Comparison of ENCODE assay signal across 23 mouse cellular contexts in the genomic region with DNA sequence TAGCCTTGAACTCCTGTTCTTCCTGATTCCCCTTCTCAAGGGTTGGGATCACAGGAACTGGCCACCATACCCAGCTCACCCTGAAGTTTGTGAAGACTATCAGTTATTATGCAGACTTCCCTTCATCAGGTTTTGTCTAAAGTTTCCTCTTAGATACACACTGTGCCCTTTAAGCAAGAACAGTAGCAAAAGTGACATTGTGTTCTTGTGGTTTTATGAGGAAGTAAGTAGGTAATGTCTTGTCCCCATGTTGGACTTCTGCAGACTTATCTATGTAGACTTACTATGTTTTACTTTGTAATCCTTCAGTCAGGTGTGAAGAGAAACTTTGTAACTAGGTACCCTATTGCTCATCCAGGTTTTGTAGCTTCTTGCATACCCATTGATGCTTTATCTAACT. TPM values are rescaled to one million over a fixed set of nuclear protein-coding genes. Genes with fewer than 3 reads are reported as not detected.
A peak's percentile ranks its signal among the peaks of the same experiment; 100 is the strongest.
DNase-seq lines count a peak whose midpoint lies in the region; ATAC-seq lines count a peak whose summit lies in the region.
"Had no signal": no experiment of that assay in that cellular context is flagged by ENCODE, and none has a peak within 500 bp of the region (broad histone marks: within the 10 kb centered on the region; RNA-seq: fewer than 3 reads in every experiment).

No protein-coding gene starts in this region.

- H3K4me1 ChIP-seq in heart, embryonic 12.5 days (replicated peaks): peaks cover 8% of the 10 kb centered on the region
- H3K4me1 ChIP-seq: embryonic facial prominence, embryonic 12.5 days; forebrain, embryonic 12.5 days; hindbrain, embryonic 12.5 days; limb, embryonic 10.5 days; neural tube, embryonic 15.5 days had no signal

- peak; percentile 18 for DNase-seq in lung, postnatal 36 days
- no peak for DNase-seq in lung, adult 18-20 months
- peak; percentile 36 to 43 for DNase-seq in B cell, adult 2 months
- no peak for DNase-seq in left cerebral cortex, adult 11 months (ENCODE audit: low spot score)
- DNase-seq: adrenal gland, postnatal 36 days; cerebellum, adult 11 months; cerebellum, adult 9-11 months; gastrocnemius, postnatal 25 days; heart, adult 2 months; kidney, adult 18-20 months; lung, postnatal 10 days; right cerebral cortex, postnatal 25 days had no signal

- no peaks in the 10 kb centered on the region for H3K27me3 ChIP-seq in heart, embryonic 12.5 days (replicated peaks)
- H3K27me3 ChIP-seq: embryonic facial prominence, embryonic 12.5 days; forebrain, embryonic 12.5 days; hindbrain, embryonic 12.5 days; neural tube, embryonic 15.5 days had no signal

- H3K4me3 ChIP-seq in heart, embryonic 12.5 days: no peak overlapping the region
- H3K4me3 ChIP-seq: embryonic facial prominence, embryonic 12.5 days; forebrain, embryonic 12.5 days; heart, adult 2 months; hindbrain, embryonic 12.5 days; limb, embryonic 10.5 days; neural tube, embryonic 15.5 days had no signal

- H3K9me3 ChIP-seq in heart, embryonic 12.5 days (replicated peaks): peaks cover 16% of the 10 kb centered on the region
- H3K9me3 ChIP-seq: embryonic facial prominence, embryonic 12.5 days; forebrain, embryonic 12.5 days; limb, embryonic 10.5 days; neural tube, embryonic 15.5 days had no signal

- no peak overlapping the region for H3K27ac ChIP-seq in heart, embryonic 12.5 days (ENCODE audit: poor library complexity, severe bottlenecking)
- H3K27ac ChIP-seq: embryonic facial prominence, embryonic 12.5 days; forebrain, embryonic 12.5 days; heart, adult 2 months; hindbrain, embryonic 12.5 days; kidney, postnatal 0 days; limb, embryonic 10.5 days; neural tube, embryonic 15.5 days; stomach, postnatal 0 days had no signal

- H3K36me3 ChIP-seq in heart, embryonic 12.5 days: no peaks in the 10 kb centered on the region
- H3K36me3 ChIP-seq: embryonic facial prominence, embryonic 12.5 days; forebrain, embryonic 12.5 days; hindbrain, embryonic 12.5 days; limb, embryonic 10.5 days; neural tube, embryonic 15.5 days had no signal

- peak; percentile 52 for ATAC-seq in granulocyte monocyte progenitor cell, adult 5-6 weeks (replicated peaks; ENCODE audit: poor library complexity, severe bottlenecking)
- peak; percentile 76 for ATAC-seq in neutrophil, adult 5-6 weeks (ENCODE audit: extremely low read depth, insufficient number of reproducible peaks, low FRiP score, poor library complexity, severe bottlenecking)
- ATAC-seq in heart, embryonic 12.5 days (ENCODE audit: insufficient number of reproducible peaks, low FRiP score): no peak
- ATAC-seq: midbrain, embryonic 16.5 days had no signal

- H3K4me2 ChIP-seq in heart, embryonic 12.5 days: no peak overlapping the region
- H3K4me2 ChIP-seq: embryonic facial prominence, embryonic 12.5 days; forebrain, embryonic 12.5 days; hindbrain, embryonic 12.5 days; neural tube, embryonic 15.5 days had no signal

- H3K9ac ChIP-seq in heart, embryonic 12.5 days: no peak overlapping the region
- H3K9ac ChIP-seq: embryonic facial prominence, embryonic 12.5 days; forebrain, embryonic 12.5 days; hindbrain, embryonic 12.5 days; neural tube, embryonic 15.5 days had no signal

RNA-seq across cellular contexts. Expression of gene Btg1, which starts 51.5 kb away (rescaled TPM):
- 19.0 and 20.0 TPM in 2 replicates for total RNA-seq in granulocyte monocyte progenitor cell, adult 5-6 weeks (2014; fragmentation: Nextera tagmentation)
- total RNA-seq in granulocyte monocyte progenitor cell, adult 5-6 weeks (2017): 31.1 and 32.4 TPM in 2 replicates
- total RNA-seq in neutrophil, adult 5-6 weeks (2017): 996 and 1,066 TPM in 2 replicates
- 46.9 and 51.6 TPM in 2 replicates for polyA plus RNA-seq in heart, embryonic 12.5 days (2016; fragmentation: Nextera tagmentation; extraction: Ambion mirVana)

Comparison
In these comparisons a context has a peak if more than half of its experiments do, and no peak if none do; other contexts are left out.
1. DNase-seq: peak in lung, postnatal 36 days (single experiment) and B cell, adult 2 months (2 of 2); none in lung, adult 18-20 months (0 of 2) and left cerebral cortex, adult 11 months (single experiment).
2. RNA of gene Btg1, which starts 51.5 kb away (total RNA-seq): 996 to 1,066 TPM in neutrophil, adult 5-6 weeks; 19.0 to 32.4 TPM in granulocyte monocyte progenitor cell, adult 5-6 weeks; every median in the first group is over 10 times any median in the second.